Mouse (Mus musculus) heart, postnatal 0 days (tissue): ENCODE measurements around the gene Psap. TPM values are rescaled to one million over a fixed set of nuclear protein-coding genes. Genes with fewer than 3 reads are reported as not detected.

Source experiments
- ATAC-seq: fragments of 200-750 bp; cut with Nextera tagmentation; 2 replicates; pipeline ENCODE4 v1.8.0; 2017; ENCODE audit warnings: low read depth, moderate number of reproducible peaks, moderate library complexity; ENCODE audit not compliant: insufficient read depth
- DNase-seq: peaks from one replicate; pipeline ENCODE4 v3.0.0-alpha.2; 2016; ENCODE audit warnings: low spot score
- H3K27ac ChIP-seq: fragments of 300-500 bp; sonication (generic); 2 replicates; pipeline ENCODE4 v1.5.1; 2014; ENCODE audit warnings: low read depth, mild to moderate bottlenecking
- H3K27me3 ChIP-seq: fragments of 300-500 bp; sonication (generic); 2 replicates; pipeline ENCODE4 v1.6.1; 2014; ENCODE audit warnings: low read length, mixed read lengths; ENCODE audit not compliant: control insufficient read depth, insufficient read depth
- H3K36me3 ChIP-seq: fragments of 300-500 bp; sonication (generic); replicated peaks from 2 replicates; pipeline ENCODE4 v1.6.1; 2014; ENCODE audit warnings: low read length, mixed read lengths; ENCODE audit not compliant: control insufficient read depth, insufficient read depth
- H3K4me1 ChIP-seq: fragments of 300-500 bp; sonication (generic); 2 replicates; pipeline ENCODE4 v1.6.1; 2014; ENCODE audit warnings: antibody characterized with exemption; ENCODE audit not compliant: control insufficient read depth, insufficient read depth
- H3K4me2 ChIP-seq: fragments of 300-500 bp; sonication (generic); 2 replicates; pipeline ENCODE4 v1.6.1; 2014; ENCODE audit warnings: low read depth, mild to moderate bottlenecking, low read length, moderate library complexity
- H3K4me3 ChIP-seq: fragments of 300-500 bp; sonication (generic); 2 replicates; pipeline ENCODE4 v1.5.1; 2014; ENCODE audit warnings: low read depth, low read length
- H3K9ac ChIP-seq: fragments of 300-500 bp; sonication (generic); replicated peaks from 2 replicates; pipeline ENCODE4 v1.6.1; 2014; ENCODE audit warnings: low read depth, low read length, mixed read lengths
- H3K9me3 ChIP-seq: fragments of 300-500 bp; sonication (generic); replicated peaks from 2 replicates; pipeline ENCODE4 v1.6.1; 2016; ENCODE audit warnings: low read length; ENCODE audit not compliant: control insufficient read depth
- CTCF ChIP-seq: IDR thresholded peaks from 2 replicates; pipeline ENCODE4 v1.5.1; 2016; ENCODE audit warnings: antibody characterized with exemption, control low read depth, low read depth
- EP300 ChIP-seq: IDR thresholded peaks from 2 replicates; pipeline ENCODE4 v1.6.1; 2016; ENCODE audit warnings: antibody characterized with exemption, low read depth
- WGBS: fragments of 180-500 bp; shearing (Covaris S2); extraction: QIAGEN DNeasy Blood & Tissue Kit; methylation state at CpG from one replicate; pipeline ENCODE4 v1.1.7; 2014; 5-methylcytosine and 5-hydroxymethylcytosine counted together
- polyA plus RNA-seq: library from polyadenylated mRNA; unstranded; fragments of >200 nt; fragmentation: Nextera tagmentation; extraction: Ambion mirVana; gene quantifications from 2 replicates; pipeline ENCODE4 v1.2.1, GENCODE M21; 2015
- total RNA-seq: library from RNA; depleted of rRNA; stranded (reverse); fragments of >200 nt; gene quantifications from 2 replicates; pipeline ENCODE4 v1.2.3, GENCODE M21; 2014; ENCODE audit warnings: low replicate concordance

Gene Psap
- total and polyA plus RNA-seq, 2 experiments from 2014 or later = 139 to 479 TPM

GRCm38 (mm10) chr10:60292209-60292608 lies 14.8 kb downstream of the Psap start:
- 66% methylated on average over 8 of the region's 8 CpGs for WGBS
- Histone ChIP-seq H3K4me3 (no peak overlapping the region), H3K36me3 (peaks cover 48% of the 10 kb centered on the region), H3K9me3 (no peaks in the 10 kb centered on the region), H3K27ac (no peak overlapping the region), H3K4me2 (no peak overlapping the region), H3K4me1 (peaks cover 22% of the 10 kb centered on the region), H3K27me3 (no peaks in the 10 kb centered on the region), H3K9ac (no peak overlapping the region)
- ATAC-seq (no peak), DNase-seq (no peak)
- no peak for TF ChIP-seq CTCF
- no peak for TF ChIP-seq EP300

GRCm38 (mm10) chr10:60294621-60295020 lies 17.2 kb downstream of the Psap start:
- 72% methylated on average over 7 of the region's 7 CpGs for WGBS
- DNase-seq (no peak), ATAC-seq (no peak)
- Histone ChIP-seq H3K4me3 (no peak overlapping the region), H3K27ac (no peak overlapping the region), H3K4me2 (no peak overlapping the region), H3K4me1 (peaks cover 11% of the 10 kb centered on the region), H3K9me3 (no peaks in the 10 kb centered on the region), H3K36me3 (peaks cover 70% of the 10 kb centered on the region), H3K27me3 (no peaks in the 10 kb centered on the region), H3K9ac (no peak overlapping the region)
- TF ChIP-seq CTCF = no peak
- no peak for TF ChIP-seq EP300

- Histone ChIP-seq H3K27me3 (no peaks in the 10 kb centered on the region), H3K9me3 (no peaks in the 10 kb centered on the region), H3K4me2 (no peak overlapping the region), H3K36me3 (peaks cover 77% of the 10 kb centered on the region), H3K9ac (no peak overlapping the region), H3K4me3 (no peak overlapping the region), H3K27ac (no peak overlapping the region), H3K4me1 (0 out of 2 replicates have a peak, but pooled peaks cover 4% of the 10 kb centered on the region)
- DNase-seq (no peak), ATAC-seq (no peak)
- TF ChIP-seq CTCF = no peak
- no peak for TF ChIP-seq EP300
- 65% methylated on average over 3 of the region's 3 CpGs for WGBS
Observed at GRCm38 (mm10) chr10:60295356-60295755, 17.9 kb downstream of the Psap start.

- H3K4me1 ChIP-seq = no peaks in the 10 kb centered on the region
- H3K27me3 ChIP-seq = no peaks in the 10 kb centered on the region
- no peak for TF ChIP-seq EP300
- no peak for TF ChIP-seq CTCF
- H3K4me3 ChIP-seq = no peak overlapping the region
- H3K4me2 ChIP-seq = no peak overlapping the region
- DNase-seq = no peak
- H3K9me3 ChIP-seq = no peaks in the 10 kb centered on the region
- no peak for ATAC-seq
- no peak overlapping the region for H3K9ac ChIP-seq
- no peak overlapping the region for H3K27ac ChIP-seq
- WGBS = 77% methylated on average over 9 of the region's 9 CpGs
- peaks cover 84% of the 10 kb centered on the region for H3K36me3 ChIP-seq
Observed at GRCm38 (mm10) chr10:60296027-60296426, 18.6 kb downstream of the Psap start.

GRCm38 (mm10) chr10:60299636-60300035 lies 22.2 kb downstream of the Psap start:
- no peak overlapping the region for H3K9ac ChIP-seq
- DNase-seq (no peak), ATAC-seq (no peak)
- TF ChIP-seq EP300 = no peak
- TF ChIP-seq CTCF = no peak
- H3K4me3 ChIP-seq = no peak overlapping the region
- no peak overlapping the region for H3K4me2 ChIP-seq
- no peaks in the 10 kb centered on the region for H3K9me3 ChIP-seq
- no peaks in the 10 kb centered on the region for H3K27me3 ChIP-seq
- peaks cover 81% of the 10 kb centered on the region for H3K36me3 ChIP-seq
- H3K4me1 ChIP-seq = no peaks in the 10 kb centered on the region
- H3K27ac ChIP-seq = no peak overlapping the region
- WGBS = 94% methylated on average over 12 of the region's 12 CpGs

- Histone ChIP-seq H3K27ac (no peak overlapping the region), H3K36me3 (peaks cover 48% of the 10 kb centered on the region), H3K4me2 (no peak overlapping the region), H3K9me3 (no peaks in the 10 kb centered on the region), H3K4me1 (no peaks in the 10 kb centered on the region), H3K9ac (no peak overlapping the region), H3K27me3 (no peaks in the 10 kb centered on the region), H3K4me3 (no peak overlapping the region)
- DNase-seq (no peak), ATAC-seq (no peak)
- WGBS = 86% methylated on average over 17 of the region's 17 CpGs
- TF ChIP-seq EP300 = no peak
- TF ChIP-seq CTCF = no peak
Observed at GRCm38 (mm10) chr10:60303419-60303818, 26.0 kb downstream of the Psap start.
